Mouse (Mus musculus) kidney, postnatal 0 days (tissue): Measurements from ENCODE around the gene Bcas1. TPM values are rescaled to one million over a fixed set of nuclear protein-coding genes. Genes with fewer than 3 reads are reported as not detected.

ENCODE experiments used
- ATAC-seq: fragments of 200-750 bp; cut with Nextera tagmentation; replicated peaks from 2 replicates; pipeline ENCODE4 v1.8.0; 2017; ENCODE audit warnings: low read depth, moderate number of reproducible peaks, moderate TSS enrichment, moderate library complexity; ENCODE audit not compliant: low FRiP score
- DNase-seq: peaks from one replicate; pipeline ENCODE4 v3.0.0-alpha.2; 2016; ENCODE audit warnings: low spot score
- H3K27ac ChIP-seq: fragments of 300-500 bp; sonication (generic); 2 replicates; pipeline ENCODE4 v1.5.1; 2014; ENCODE audit warnings: mild to moderate bottlenecking
- H3K27me3 ChIP-seq: fragments of 300-500 bp; sonication (generic); 2 replicates; pipeline ENCODE4 v1.6.1; 2014; ENCODE audit warnings: low read length, mixed read lengths; ENCODE audit not compliant: insufficient read depth
- H3K36me3 ChIP-seq: fragments of 300-500 bp; sonication (generic); 2 replicates; pipeline ENCODE4 v1.6.1; 2014; ENCODE audit warnings: low read length, mixed read lengths; ENCODE audit not compliant: insufficient read depth
- H3K4me1 ChIP-seq: fragments of 300-500 bp; sonication (generic); replicated peaks from 2 replicates; pipeline ENCODE4 v1.6.1; 2014; ENCODE audit warnings: antibody characterized with exemption, low read length, mixed read lengths; ENCODE audit not compliant: insufficient read depth
- H3K4me2 ChIP-seq: fragments of 300-500 bp; sonication (generic); 2 replicates; pipeline ENCODE4 v1.6.1; 2014; ENCODE audit warnings: mild to moderate bottlenecking, low read length, moderate library complexity, mixed read lengths
- H3K4me3 ChIP-seq: fragments of 300-500 bp; sonication (generic); replicated peaks from 2 replicates; pipeline ENCODE4 v1.5.1; 2014; ENCODE audit warnings: low read depth, low read length
- H3K9ac ChIP-seq: fragments of 300-500 bp; sonication (generic); 2 replicates; pipeline ENCODE4 v1.6.1; 2014; ENCODE audit warnings: low read depth, low read length
- H3K9me3 ChIP-seq: fragments of 300-500 bp; sonication (generic); replicated peaks from 2 replicates; pipeline ENCODE4 v1.6.1; 2016; ENCODE audit warnings: low read length, inconsistent platforms, mixed read lengths
- CTCF ChIP-seq: IDR thresholded peaks from 2 replicates; pipeline ENCODE4 v1.5.1; 2016; ENCODE audit warnings: antibody characterized with exemption, low read depth, mild to moderate bottlenecking, moderate library complexity
- WGBS: fragments of 180-500 bp; shearing (Covaris S2); extraction: QIAGEN DNeasy Blood & Tissue Kit; methylation state at CpG from one replicate; pipeline ENCODE4 v1.1.7; 2014; 5-methylcytosine and 5-hydroxymethylcytosine counted together
- polyA plus RNA-seq: library from polyadenylated mRNA; unstranded; fragments of >200 nt; fragmentation: Nextera tagmentation; extraction: Ambion mirVana; gene quantifications from 2 replicates; pipeline ENCODE4 v1.2.1, GENCODE M21; 2015

Bcas1 gene
- polyA plus RNA-seq, 1 experiment from 2014 or later, result 0.61 TPM

GRCm38 (mm10) chr2:170400666-170401065 lies 27.0 kb downstream of the Bcas1 start:
- Histone ChIP-seq H3K27ac (no peak overlapping the region), H3K4me2 (peak overlapping the region; percentile 68), H3K4me3 (peak overlapping the region; percentile 24; the same call in 1 of the 2 replicates), H3K4me1 (0 out of 2 replicates have a peak, but pooled peaks cover 8% of the 10 kb centered on the region), H3K9me3 (no peaks in the 10 kb centered on the region), H3K9ac (peak overlapping the region; percentile 32; the same call in 1 of the 2 replicates), H3K27me3 (no peaks in the 10 kb centered on the region), H3K36me3 (no peaks in the 10 kb centered on the region)
- WGBS, result 2% methylated on average over 10 of the region's 10 CpGs
- ATAC-seq (no peak), DNase-seq (peak; percentile 48)
- TF ChIP-seq CTCF, result no peak

DNA sequence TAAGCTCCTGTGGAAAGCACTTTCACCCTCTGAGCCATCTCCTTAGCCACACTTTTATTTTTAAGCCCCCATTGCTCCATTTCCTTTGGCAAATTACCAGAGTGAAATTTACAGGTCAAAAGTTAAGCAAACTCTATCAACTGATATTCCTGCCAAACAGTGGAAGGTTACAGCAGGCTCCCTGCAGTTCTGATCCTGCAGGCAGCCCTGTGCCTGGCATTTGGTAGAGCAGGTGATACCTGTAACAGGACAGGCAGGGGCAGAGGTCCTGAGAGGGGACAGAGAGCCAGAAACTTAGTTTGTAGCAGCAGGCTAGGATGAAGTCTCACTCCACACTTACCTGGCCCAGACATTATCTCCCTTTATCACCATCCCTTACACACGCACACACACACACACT lies 35.7 kb downstream of the Bcas1 start:
- TF ChIP-seq CTCF, result no peak
- Histone ChIP-seq H3K36me3 (no peaks in the 10 kb centered on the region), H3K4me2 (no peak overlapping the region), H3K27ac (no peak overlapping the region), H3K4me1 (no peaks in the 10 kb centered on the region), H3K9ac (no peak overlapping the region), H3K9me3 (no peaks in the 10 kb centered on the region), H3K27me3 (no peaks in the 10 kb centered on the region), H3K4me3 (no peak overlapping the region)
- no peak for DNase-seq
- WGBS, result 80% methylated on average over 1 of the region's 1 CpGs
- ATAC-seq, result no peak

DNA sequence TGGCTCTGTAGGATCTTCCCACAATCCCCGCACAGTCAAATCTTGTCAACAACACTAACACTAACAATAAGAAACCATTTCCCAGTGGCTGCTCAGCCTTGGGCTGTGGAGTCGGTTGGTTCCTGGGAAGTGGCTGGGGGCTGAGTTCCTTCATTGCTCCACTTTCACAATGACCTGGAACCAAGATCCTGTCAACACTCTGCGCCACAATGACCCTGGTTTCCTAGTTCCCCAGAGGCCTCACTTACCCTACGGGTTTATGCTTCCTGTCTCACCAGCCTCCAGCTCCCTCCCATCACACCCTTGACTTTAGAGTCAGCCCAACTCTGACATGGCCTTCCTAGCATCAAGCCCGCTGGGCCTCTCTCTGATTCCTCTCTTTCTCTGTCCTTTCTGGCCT lies 39.3 kb downstream of the Bcas1 start:
- no peaks in the 10 kb centered on the region for H3K4me1 ChIP-seq
- H3K9me3 ChIP-seq, result no peaks in the 10 kb centered on the region
- no peak for DNase-seq
- H3K27ac ChIP-seq, result no peak overlapping the region
- H3K9ac ChIP-seq, result no peak overlapping the region
- ATAC-seq, result no peak
- no peaks in the 10 kb centered on the region for H3K36me3 ChIP-seq
- WGBS, result 64% methylated on average over 5 of the region's 5 CpGs
- H3K4me3 ChIP-seq, result no peak overlapping the region
- no peaks in the 10 kb centered on the region for H3K27me3 ChIP-seq
- H3K4me2 ChIP-seq, result no peak overlapping the region
- no peak for TF ChIP-seq CTCF

GRCm38 (mm10) chr2:170385556-170385955 lies 42.1 kb downstream of the Bcas1 start:
- WGBS, result 92% methylated on average over 1 of the region's 1 CpGs
- Histone ChIP-seq H3K4me1 (no peaks in the 10 kb centered on the region), H3K9me3 (no peaks in the 10 kb centered on the region), H3K9ac (no peak overlapping the region), H3K4me2 (no peak overlapping the region), H3K27me3 (no peaks in the 10 kb centered on the region), H3K4me3 (no peak overlapping the region), H3K27ac (no peak overlapping the region), H3K36me3 (no peaks in the 10 kb centered on the region)
- DNase-seq (no peak), ATAC-seq (no peak)
- TF ChIP-seq CTCF, result no peak

DNA sequence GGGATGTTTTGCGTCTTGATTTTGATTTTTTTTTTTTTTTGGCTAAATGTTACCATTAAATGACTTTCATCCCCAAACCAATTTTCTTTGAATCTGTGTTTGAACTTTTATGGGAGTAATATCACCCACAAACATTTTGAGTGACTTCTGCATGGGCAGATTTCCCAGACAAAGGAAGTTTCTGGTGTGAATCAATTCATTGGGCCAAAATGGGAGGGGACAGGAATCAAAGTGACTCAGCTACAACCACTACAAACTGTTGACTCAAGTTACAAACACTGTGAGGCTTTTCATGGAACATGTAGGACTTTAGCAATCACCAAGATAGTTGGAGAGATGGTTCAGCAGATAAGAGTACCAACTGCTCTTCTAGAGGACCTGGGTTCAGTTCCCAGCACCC lies 42.9 kb downstream of the Bcas1 start:
- 75% methylated on average over 1 of the region's 1 CpGs for WGBS
- Histone ChIP-seq H3K27ac (no peak overlapping the region), H3K36me3 (no peaks in the 10 kb centered on the region), H3K9me3 (no peaks in the 10 kb centered on the region), H3K4me3 (no peak overlapping the region), H3K4me2 (no peak overlapping the region), H3K4me1 (no peaks in the 10 kb centered on the region), H3K9ac (no peak overlapping the region), H3K27me3 (no peaks in the 10 kb centered on the region)
- DNase-seq (no peak), ATAC-seq (no peak)
- no peak for TF ChIP-seq CTCF

- Histone ChIP-seq H3K4me1 (no peaks in the 10 kb centered on the region), H3K27me3 (no peaks in the 10 kb centered on the region), H3K4me3 (no peak overlapping the region), H3K27ac (no peak overlapping the region), H3K9me3 (no peaks in the 10 kb centered on the region), H3K9ac (no peak overlapping the region), H3K36me3 (no peaks in the 10 kb centered on the region), H3K4me2 (no peak overlapping the region)
- no peak for ATAC-seq
- TF ChIP-seq CTCF, result no peak
- DNase-seq, result no peak
- 86% methylated on average over 10 of the region's 10 CpGs for WGBS
These were observed 54.3 kb downstream of the Bcas1 start for GRCm38 (mm10) chr2:170373391-170373790.

DNA sequence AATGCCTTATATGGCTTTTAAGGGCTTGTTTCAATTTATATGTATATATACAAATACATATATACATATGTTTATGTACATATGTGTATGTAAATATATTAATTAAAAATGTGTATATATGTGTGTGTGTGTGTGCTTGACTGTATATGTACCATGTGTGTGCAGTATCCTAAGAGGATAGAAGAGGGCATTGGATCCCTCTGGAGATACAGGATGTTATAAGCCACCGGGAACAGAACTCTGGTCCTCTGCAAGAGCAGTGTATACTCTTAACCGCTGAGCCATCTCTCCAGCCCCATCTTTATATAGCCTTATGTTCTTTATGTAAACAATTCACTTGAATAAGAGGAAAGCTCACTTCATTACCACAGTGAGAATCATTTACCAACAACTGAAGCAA lies 62.0 kb downstream of the Bcas1 start:
- ATAC-seq, result no peak
- WGBS, result 87% methylated on average over 2 of the region's 2 CpGs
- no peak overlapping the region for H3K4me2 ChIP-seq
- TF ChIP-seq CTCF, result no peak
- H3K36me3 ChIP-seq, result no peaks in the 10 kb centered on the region
- no peak overlapping the region for H3K27ac ChIP-seq
- H3K9ac ChIP-seq, result no peak overlapping the region
- H3K9me3 ChIP-seq, result no peaks in the 10 kb centered on the region
- H3K4me3 ChIP-seq, result no peak overlapping the region
- H3K27me3 ChIP-seq, result no peaks in the 10 kb centered on the region
- H3K4me1 ChIP-seq, result no peaks in the 10 kb centered on the region
- no peak for DNase-seq
